In the genomic region with DNA sequence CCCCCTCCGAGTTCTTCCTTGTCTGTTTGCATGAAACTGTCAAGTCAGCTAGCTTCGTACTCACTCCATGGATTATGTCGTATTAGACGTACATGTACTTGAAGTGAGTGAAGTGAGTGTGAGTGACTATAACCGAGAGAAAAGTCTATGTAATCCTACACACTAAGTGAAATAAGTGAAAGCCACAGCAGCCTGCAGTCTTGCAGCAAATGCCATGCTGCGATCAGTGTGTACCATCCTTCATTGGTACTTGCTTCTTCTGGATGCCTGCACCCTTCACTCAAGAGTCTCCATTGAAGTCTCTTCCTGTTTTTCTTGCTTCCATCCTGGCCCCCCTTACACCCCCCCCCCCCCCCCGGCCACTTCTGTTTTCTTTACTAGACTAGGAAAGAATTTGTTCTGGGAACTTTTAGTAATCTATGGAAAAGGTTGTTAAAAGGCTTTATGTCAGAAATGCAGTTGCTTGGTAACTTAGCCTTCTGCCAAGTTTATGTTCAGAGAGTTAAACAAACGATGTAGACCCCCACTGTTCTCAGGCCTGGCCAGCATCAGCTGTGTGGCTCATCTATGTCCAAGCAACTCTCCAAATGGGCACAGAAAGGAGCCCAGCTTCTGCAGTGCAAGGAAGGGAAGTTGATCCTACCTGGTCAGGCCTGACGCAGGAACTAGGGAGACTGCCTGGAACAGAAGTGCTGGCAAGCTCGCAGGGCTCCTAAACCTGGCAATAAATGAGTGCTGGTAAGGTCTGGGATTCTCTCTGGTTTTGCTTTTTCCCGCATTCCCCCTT, we compare ENCODE assay signal across 9 mouse cellular contexts.
DNase-seq lines count a peak whose midpoint lies in the region; ATAC-seq and TF ChIP-seq lines count a peak whose summit lies in the region.
"Had no signal": no experiment of that assay in that cellular context is flagged by ENCODE, and none has a peak within 500 bp of the region (broad histone marks: within the 10 kb centered on the region; RNA-seq: fewer than 3 reads in every experiment).

No protein-coding gene starts in this region.

- H3K27me3 ChIP-seq in forebrain, embryonic 12.5 days: no peaks in the 10 kb centered on the region
- no peaks in the 10 kb centered on the region for H3K27me3 ChIP-seq in forebrain, embryonic 11.5 days (ENCODE audit: control insufficient read depth, insufficient read depth, low read length)
- H3K27me3 ChIP-seq in neural tube, embryonic 12.5 days (replicated peaks): no peaks in the 10 kb centered on the region
- no peaks in the 10 kb centered on the region for H3K27me3 ChIP-seq in limb, embryonic 14.5 days (ENCODE audit: control insufficient read depth, insufficient read depth, low read length)

- H3K4me1 ChIP-seq in forebrain, embryonic 12.5 days: peaks cover 40% of the 10 kb centered on the region
- peaks cover 3% of the 10 kb centered on the region; the same call in 1 of the 2 replicates for H3K4me1 ChIP-seq in forebrain, embryonic 11.5 days (replicated peaks; ENCODE audit: control insufficient read depth, insufficient read depth, low read length)
- H3K4me1 ChIP-seq in neural tube, embryonic 12.5 days: peaks cover 54% of the 10 kb centered on the region
- peaks cover 15% of the 10 kb centered on the region for H3K4me1 ChIP-seq in limb, embryonic 14.5 days (ENCODE audit: control insufficient read depth, insufficient read depth, low read length)

- no peak overlapping the region for H3K4me2 ChIP-seq in forebrain, embryonic 12.5 days
- H3K4me2 ChIP-seq in forebrain, embryonic 11.5 days (ENCODE audit: low read depth, low read length, severe bottlenecking): no peak overlapping the region
- peak overlapping the region; percentile 17; the same call in 1 of the 2 replicates for H3K4me2 ChIP-seq in neural tube, embryonic 12.5 days (replicated peaks)
- no peak overlapping the region for H3K4me2 ChIP-seq in limb, embryonic 14.5 days (replicated peaks; ENCODE audit: low read depth, low read length, severe bottlenecking)

- no peaks in the 10 kb centered on the region for H3K36me3 ChIP-seq in forebrain, embryonic 12.5 days (replicated peaks)
- no peaks in the 10 kb centered on the region for H3K36me3 ChIP-seq in forebrain, embryonic 11.5 days (ENCODE audit: control insufficient read depth, insufficient read depth, low read length)
- H3K36me3 ChIP-seq in neural tube, embryonic 12.5 days: no peaks in the 10 kb centered on the region
- no peaks in the 10 kb centered on the region for H3K36me3 ChIP-seq in limb, embryonic 14.5 days (ENCODE audit: control insufficient read depth, insufficient read depth, low read length)

- no peak for ATAC-seq in forebrain, embryonic 12.5 days (ENCODE audit: low FRiP score)
- ATAC-seq in forebrain, embryonic 11.5 days (replicated peaks; ENCODE audit: low FRiP score): no peak
- ATAC-seq in neural tube, embryonic 12.5 days (ENCODE audit: low FRiP score, low read depth): peak; percentile 38; the same call in 1 of the 2 replicates
- peak; percentile 51; the same call in 1 of the 2 replicates for ATAC-seq in limb, embryonic 14.5 days (ENCODE audit: low FRiP score, low read depth)
- no peak for ATAC-seq in inflammation-experienced regulatory T-cells, adult 6 months

- H3K27ac ChIP-seq in forebrain, embryonic 12.5 days: peak overlapping the region; percentile 20; the same call in 1 of the 2 replicates
- no peak overlapping the region for H3K27ac ChIP-seq in forebrain, embryonic 11.5 days (ENCODE audit: low read depth, low read length)
- H3K27ac ChIP-seq in neural tube, embryonic 12.5 days: no peak overlapping the region
- peak overlapping the region; percentile 67 for H3K27ac ChIP-seq in limb, embryonic 14.5 days (replicated peaks; ENCODE audit: low read depth, low read length)

- H3K9me3 ChIP-seq in forebrain, embryonic 12.5 days: no peaks in the 10 kb centered on the region
- H3K9me3 ChIP-seq in forebrain, embryonic 11.5 days (ENCODE audit: control insufficient read depth, low read length): no peaks in the 10 kb centered on the region
- H3K9me3 ChIP-seq in neural tube, embryonic 12.5 days: no peaks in the 10 kb centered on the region
- H3K9me3 ChIP-seq in limb, embryonic 14.5 days (ENCODE audit: control insufficient read depth, low read length): no peaks in the 10 kb centered on the region

- WGBS in forebrain, embryonic 12.5 days: 49% methylated on average over 7 of the region's 11 CpGs
- WGBS in forebrain, embryonic 11.5 days: 45% methylated on average over 11 of the region's 11 CpGs
- WGBS in neural tube, embryonic 12.5 days: 37% methylated on average over 11 of the region's 11 CpGs
- 36% methylated on average over 9 of the region's 11 CpGs for WGBS in limb, embryonic 14.5 days

- no peak for DNase-seq in forebrain, embryonic 11.5 days (ENCODE audit: low spot score)
- no peak for DNase-seq in neural tube, embryonic 10.5 days (ENCODE audit: extremely low spot score, low spot score)
- peak; percentile 60 for DNase-seq in limb, embryonic 14.5 days (ENCODE audit: low spot score)
- DNase-seq in MN1 (ENCODE audit: low spot score): no peak
- no peak for DNase-seq in urinary bladder, adult 18-20 months (ENCODE audit: low spot score in 2 of 2)
- DNase-seq: lung, postnatal 14 days had no signal

- H3K4me3 ChIP-seq in forebrain, embryonic 12.5 days (replicated peaks): no peak overlapping the region
- no peak overlapping the region for H3K4me3 ChIP-seq in forebrain, embryonic 11.5 days (ENCODE audit: low read depth, low read length)
- no peak overlapping the region for H3K4me3 ChIP-seq in neural tube, embryonic 12.5 days
- no peak overlapping the region for H3K4me3 ChIP-seq in limb, embryonic 14.5 days (replicated peaks; ENCODE audit: low read length)

- no peak overlapping the region for H3K9ac ChIP-seq in forebrain, embryonic 12.5 days
- H3K9ac ChIP-seq in forebrain, embryonic 11.5 days (ENCODE audit: low read length): no peak overlapping the region
- no peak overlapping the region for H3K9ac ChIP-seq in neural tube, embryonic 12.5 days
- no peak overlapping the region for H3K9ac ChIP-seq in limb, embryonic 14.5 days (ENCODE audit: low read depth, low read length, severe bottlenecking)

- TF ChIP-seq POLR2A in limb, embryonic 14.5 days (IDR thresholded peaks at IDR 0.05; ENCODE audit: borderline replicate concordance, extremely low read depth, insufficient read depth, insufficient read length): no peak

Comparison
In these comparisons a context has a peak if more than half of its experiments do, and no peak if none do; other contexts are left out.
1. H3K27ac ChIP-seq: peak in forebrain, embryonic 12.5 days (single experiment) and limb, embryonic 14.5 days (single experiment); none in forebrain, embryonic 11.5 days (single experiment) and neural tube, embryonic 12.5 days (single experiment).
2. ATAC-seq: peak in neural tube, embryonic 12.5 days (single experiment) and limb, embryonic 14.5 days (single experiment); none in forebrain, embryonic 12.5 days (single experiment), forebrain, embryonic 11.5 days (single experiment) and inflammation-experienced regulatory T-cells, adult 6 months (single experiment).